In genomic region chr11:116107777-116108285, GRCm38 (mm10) we compare ENCODE assay signal across 8 mouse cellular contexts. TPM values are rescaled to one million over a fixed set of nuclear protein-coding genes. Genes with fewer than 3 reads are reported as not detected.
DNase-seq lines count a peak whose midpoint lies in the region; ATAC-seq and TF ChIP-seq lines count a peak whose summit lies in the region.
"Had no signal": no experiment of that assay in that cellular context is flagged by ENCODE, and none has a peak within 500 bp of the region (broad histone marks: within the 10 kb centered on the region; RNA-seq: fewer than 3 reads in every experiment).

No protein-coding gene starts in this region.

- DNase-seq in hindbrain, postnatal 0 days (ENCODE audit: low spot score), result no peak
- no peak for DNase-seq in liver, embryonic 14.5 days (ENCODE audit: low read depth in 3 of 3, low spot score in 3 of 3)
- no peak for DNase-seq in cerebellum, adult 18-20 months
- no peak for DNase-seq in cerebellum, adult 11-12 months
- DNase-seq: thymus, adult 18-20 months had no signal

- peaks cover 11% of the 10 kb centered on the region for H3K4me1 ChIP-seq in ES-Bruce4 (ENCODE audit: control insufficient read depth, insufficient read depth, low read length)
- H3K4me1 ChIP-seq in hindbrain, postnatal 0 days (ENCODE audit: insufficient read depth, low read length), result 0 out of 2 replicates have a peak, but pooled peaks cover 15% of the 10 kb centered on the region
- peaks cover 2 to 17% of the 10 kb centered on the region in 2 experiments; a peak in 3 of 4 replicates for H3K4me1 ChIP-seq in liver, embryonic 14.5 days (replicated peaks; ENCODE audit: control insufficient read depth in 2 of 2, insufficient read depth in 2 of 2, low read length in 1 of 2)

- H3ac ChIP-seq in C2C12 (ENCODE audit: control insufficient read depth, insufficient read length, low read depth), result peak overlapping the region; percentile 47

- H3K9me3 ChIP-seq in ES-Bruce4 (replicated peaks; ENCODE audit: control insufficient read depth, insufficient read depth, low read length, poor library complexity, severe bottlenecking), result no peaks in the 10 kb centered on the region
- no peaks in the 10 kb centered on the region for H3K9me3 ChIP-seq in hindbrain, postnatal 0 days (ENCODE audit: low read length)
- no peaks in the 10 kb centered on the region for H3K9me3 ChIP-seq in liver, embryonic 14.5 days (ENCODE audit: control insufficient read depth, low read length)

- 16% methylated on average over 19 of the region's 19 CpGs for WGBS in hindbrain, postnatal 0 days
- WGBS in liver, embryonic 14.5 days (ENCODE audit: insufficient replicate concordance), result 62% methylated on average over 19 of the region's 19 CpGs

- peaks cover 44% of the 10 kb centered on the region for H3K79me2 ChIP-seq in C2C12 (ENCODE audit: control insufficient read depth, insufficient read depth)

- TF ChIP-seq CTCF in C2C12 (IDR thresholded peaks at IDR 0.05; ENCODE audit: control insufficient read depth, insufficient read depth, insufficient read length) (no peak), ES-Bruce4 (IDR thresholded peaks at IDR 0.05; ENCODE audit: low read depth, low read length) (no peak)
- TF ChIP-seq CTCF in hindbrain, postnatal 0 days (IDR thresholded peaks at IDR 0.05; ENCODE audit: low read depth), result no peak
- TF ChIP-seq CTCF in liver, embryonic 14.5 days (IDR thresholded peaks at IDR 0.05; ENCODE audit: low read depth), result no peak

- H3K27me3 ChIP-seq in C2C12 (ENCODE audit: control insufficient read depth, insufficient read depth, insufficient read length) (no peaks in the 10 kb centered on the region), ES-Bruce4 (ENCODE audit: control insufficient read depth, insufficient read depth, low read length, poor library complexity, severe bottlenecking) (peaks cover 11% of the 10 kb centered on the region)
- H3K27me3 ChIP-seq in hindbrain, postnatal 0 days (ENCODE audit: insufficient read depth, low read length), result peaks cover 33% of the 10 kb centered on the region
- peaks cover 38% of the 10 kb centered on the region for H3K27me3 ChIP-seq in liver, embryonic 14.5 days (ENCODE audit: control insufficient read depth, insufficient read depth, low read length)

- no peak overlapping the region for H3K27ac ChIP-seq in ES-Bruce4 (ENCODE audit: insufficient read depth, low read length)
- peak overlapping the region; percentile 12; the same call in 1 of the 2 replicates for H3K27ac ChIP-seq in hindbrain, postnatal 0 days
- no peak overlapping the region for H3K27ac ChIP-seq in liver, embryonic 14.5 days

- no peak for TF ChIP-seq POLR2A in ES-Bruce4 (IDR thresholded peaks at IDR 0.05; ENCODE audit: insufficient read depth, low read length)

- peak overlapping the region; percentile 45 for H3K9ac ChIP-seq in ES-Bruce4 (ENCODE audit: low read depth, poor library complexity, severe bottlenecking)
- no peak overlapping the region for H3K9ac ChIP-seq in hindbrain, postnatal 0 days (replicated peaks; ENCODE audit: low read length)
- no peak overlapping the region for H3K9ac ChIP-seq in liver, embryonic 14.5 days (replicated peaks)

- ATAC-seq in hindbrain, postnatal 0 days, result no peak; the same call in 1 of the 2 replicates
- ATAC-seq in liver, embryonic 14.5 days (ENCODE audit: insufficient read depth), result no peak
- no peak for ATAC-seq in megakaryocyte-erythroid progenitor cell, adult 5-6 weeks (replicated peaks; ENCODE audit: low FRiP score, low TSS enrichment, poor library complexity, severe bottlenecking)

- H3K4me2 ChIP-seq in hindbrain, postnatal 0 days (ENCODE audit: low read depth, low read length), result peak overlapping the region; percentile 59
- peak overlapping the region; percentile 56; the same call in 1 of the 2 replicates for H3K4me2 ChIP-seq in liver, embryonic 14.5 days (ENCODE audit: low read depth)

- peaks cover 9% of the 10 kb centered on the region for H3K79me3 ChIP-seq in C2C12 (ENCODE audit: low read depth)

- H3K36me3 ChIP-seq in C2C12 (ENCODE audit: control insufficient read depth, insufficient read depth), result peaks cover 25% of the 10 kb centered on the region
- no peaks in the 10 kb centered on the region for H3K36me3 ChIP-seq in ES-Bruce4 (ENCODE audit: control insufficient read depth, insufficient read depth, low read length, poor library complexity, severe bottlenecking)
- H3K36me3 ChIP-seq in hindbrain, postnatal 0 days (ENCODE audit: insufficient read depth, low read length), result no peaks in the 10 kb centered on the region
- H3K36me3 ChIP-seq in liver, embryonic 14.5 days (replicated peaks; ENCODE audit: control insufficient read depth, insufficient read depth, low read depth), result no peaks in the 10 kb centered on the region

- no peak for TF ChIP-seq EP300 in ES-Bruce4 (IDR thresholded peaks at IDR 0.05; ENCODE audit: insufficient read depth, low read depth, low read length)
- TF ChIP-seq EP300 in liver, embryonic 14.5 days (IDR thresholded peaks at IDR 0.05; ENCODE audit: low read depth), result no peak

- H3K4me3 ChIP-seq in C2C12 (ENCODE audit: insufficient read depth, poor library complexity, severe bottlenecking) (peak overlapping the region; percentile 97), ES-Bruce4 (ENCODE audit: low read depth, low read length) (peak overlapping the region; percentile 58)
- no peak overlapping the region for H3K4me3 ChIP-seq in hindbrain, postnatal 0 days (ENCODE audit: low read length)
- H3K4me3 ChIP-seq in liver, embryonic 14.5 days (ENCODE audit: insufficient read depth in 1 of 2, low read depth in 2 of 2, low read length in 2 of 2), result no peak overlapping the region

TF ChIP-seq in C2C12, 6 proteins besides CTCF, POLR2A, EP300 and RAD21:
- TF ChIP-seq FOSL1 (IDR thresholded peaks at IDR 0.05; ENCODE audit: insufficient read depth, low read length, poor library complexity, severe bottlenecking), result no peak
- no peak for TF ChIP-seq MAX (IDR thresholded peaks at IDR 0.05)
- TF ChIP-seq CEBPB (IDR thresholded peaks at IDR 0.05; ENCODE audit: low read depth), result no peak
- no peak for TF ChIP-seq MYOD1 (IDR thresholded peaks at IDR 0.05; ENCODE audit: control insufficient read depth, insufficient read length, low read depth)
- no peak for TF ChIP-seq USF1 (IDR thresholded peaks at IDR 0.05; ENCODE audit: low read depth)
- no peak for TF ChIP-seq MYOG (IDR thresholded peaks at IDR 0.05; ENCODE audit: control insufficient read depth, extremely low read depth, insufficient read length)

RNA-seq across cellular contexts. Expression of gene Trim47, which starts 19.2 kb away (rescaled TPM):
- 95.4 TPM for polyA plus RNA-seq in C2C12 (2012; fragmentation: generic; extraction: Trizol)
- 3.9 and 7.1 TPM in 2 replicates for polyA plus RNA-seq in ES-Bruce4 (2011; ENCODE audit: insufficient read depth, insufficient read length, low read depth, missing spikeins)
- total RNA-seq in hindbrain, postnatal 0 days (2014; rRNA removed), result 14.2 and 17.0 TPM in 2 replicates
- polyA plus RNA-seq in hindbrain, postnatal 0 days (2015; fragmentation: Nextera tagmentation; extraction: Ambion mirVana), result 9.5 and 10.1 TPM in 2 replicates
- polyA plus RNA-seq in liver, embryonic 14.5 days (2012; rRNA removed), result 1.8 and 2.0 TPM in 2 replicates
- 2.2 and 3.2 TPM in 2 replicates for polyA plus RNA-seq in liver, embryonic 14.5 days (2014; fragmentation: Nextera tagmentation; extraction: Ambion mirVana)
- total RNA-seq in megakaryocyte-erythroid progenitor cell, adult 5-6 weeks (2014; fragmentation: Nextera tagmentation), result 8.7 and 12.2 TPM in 2 replicates
- total RNA-seq in megakaryocyte-erythroid progenitor cell, adult 5-6 weeks (2017), result 2.3 and 6.5 TPM in 2 replicates

RNA-seq across cellular contexts. Expression of gene Wbp2, which starts 21.0 kb away (rescaled TPM):
- 87.6 TPM for polyA plus RNA-seq in C2C12 (2012; fragmentation: generic; extraction: Trizol)
- polyA plus RNA-seq in ES-Bruce4 (2011; ENCODE audit: insufficient read depth, insufficient read length, low read depth, missing spikeins), result 179 and 198 TPM in 2 replicates
- total RNA-seq in hindbrain, postnatal 0 days (2014; rRNA removed), result 146 and 171 TPM in 2 replicates
- polyA plus RNA-seq in hindbrain, postnatal 0 days (2015; fragmentation: Nextera tagmentation; extraction: Ambion mirVana), result 206 and 234 TPM in 2 replicates
- 46.2 and 57.4 TPM in 2 replicates for polyA plus RNA-seq in liver, embryonic 14.5 days (2012; rRNA removed)
- 74.5 and 87.6 TPM in 2 replicates for polyA plus RNA-seq in liver, embryonic 14.5 days (2014; fragmentation: Nextera tagmentation; extraction: Ambion mirVana)
- total RNA-seq in megakaryocyte-erythroid progenitor cell, adult 5-6 weeks (2014; fragmentation: Nextera tagmentation), result 57.6 and 94.8 TPM in 2 replicates
- total RNA-seq in megakaryocyte-erythroid progenitor cell, adult 5-6 weeks (2017), result 21.2 and 23.9 TPM in 2 replicates

RNA-seq across cellular contexts. Expression of gene Trim65, which starts 23.1 kb away (rescaled TPM):
- polyA plus RNA-seq in C2C12 (2012; fragmentation: generic; extraction: Trizol) (2.7 TPM), ES-Bruce4 (2011; ENCODE audit: insufficient read depth, insufficient read length, low read depth, missing spikeins) (0.78 and 1.2 TPM in 2 replicates)
- total RNA-seq in hindbrain, postnatal 0 days (2014; rRNA removed), result 8.2 and 9.6 TPM in 2 replicates
- polyA plus RNA-seq in hindbrain, postnatal 0 days (2015; fragmentation: Nextera tagmentation; extraction: Ambion mirVana), result 2.4 TPM in 2 replicates
- 1.4 and 1.5 TPM in 2 replicates for polyA plus RNA-seq in liver, embryonic 14.5 days (2012; rRNA removed)
- 0.83 and 0.97 TPM in 2 replicates for polyA plus RNA-seq in liver, embryonic 14.5 days (2014; fragmentation: Nextera tagmentation; extraction: Ambion mirVana)
- total RNA-seq in megakaryocyte-erythroid progenitor cell, adult 5-6 weeks (2014; fragmentation: Nextera tagmentation), result 17.4 and 20.5 TPM in 2 replicates
- 8.2 and 8.3 TPM in 2 replicates for total RNA-seq in megakaryocyte-erythroid progenitor cell, adult 5-6 weeks (2017)

RNA-seq across cellular contexts. Expression of gene Unc13d, which starts 30.1 kb away (rescaled TPM):
- polyA plus RNA-seq in C2C12 (2012; fragmentation: generic; extraction: Trizol), result 0.43 TPM
- polyA plus RNA-seq in ES-Bruce4 (2011; ENCODE audit: insufficient read depth, insufficient read length, low read depth, missing spikeins), result 4.7 and 5.7 TPM in 2 replicates
- total RNA-seq in hindbrain, postnatal 0 days (2014; rRNA removed), result 0.65 and 1.3 TPM in 2 replicates
- 0.65 and 0.96 TPM in 2 replicates for polyA plus RNA-seq in hindbrain, postnatal 0 days (2015; fragmentation: Nextera tagmentation; extraction: Ambion mirVana)
- polyA plus RNA-seq in liver, embryonic 14.5 days (2012; rRNA removed), result 18.7 and 19.6 TPM in 2 replicates
- polyA plus RNA-seq in liver, embryonic 14.5 days (2014; fragmentation: Nextera tagmentation; extraction: Ambion mirVana), result 14.9 and 16.8 TPM in 2 replicates
- 47.1 and 58.7 TPM in 2 replicates for total RNA-seq in megakaryocyte-erythroid progenitor cell, adult 5-6 weeks (2014; fragmentation: Nextera tagmentation)
- total RNA-seq in megakaryocyte-erythroid progenitor cell, adult 5-6 weeks (2017), result 24.8 and 36.3 TPM in 2 replicates

RNA-seq across cellular contexts. Expression of gene Mrpl38, which starts 30.8 kb away (rescaled TPM):
- polyA plus RNA-seq in C2C12 (2012; fragmentation: generic; extraction: Trizol) (121 TPM), ES-Bruce4 (2011; ENCODE audit: insufficient read depth, insufficient read length, low read depth, missing spikeins) (69.3 and 71.6 TPM in 2 replicates)
- total RNA-seq in hindbrain, postnatal 0 days (2014; rRNA removed), result 83.9 and 94.0 TPM in 2 replicates
- polyA plus RNA-seq in hindbrain, postnatal 0 days (2015; fragmentation: Nextera tagmentation; extraction: Ambion mirVana), result 71.9 and 73.3 TPM in 2 replicates
- polyA plus RNA-seq in liver, embryonic 14.5 days (2012; rRNA removed), result 17.5 and 24.8 TPM in 2 replicates
- 39.5 and 49.2 TPM in 2 replicates for polyA plus RNA-seq in liver, embryonic 14.5 days (2014; fragmentation: Nextera tagmentation; extraction: Ambion mirVana)
- 79.8 and 89.1 TPM in 2 replicates for total RNA-seq in megakaryocyte-erythroid progenitor cell, adult 5-6 weeks (2014; fragmentation: Nextera tagmentation)
- total RNA-seq in megakaryocyte-erythroid progenitor cell, adult 5-6 weeks (2017), result 39.6 and 49.6 TPM in 2 replicates

Comparison
In these comparisons a context has a peak if more than half of its experiments do, and no peak if none do; other contexts are left out.
1. H3K4me3 ChIP-seq: peak in C2C12 (single experiment) and ES-Bruce4 (single experiment); none in hindbrain, postnatal 0 days (single experiment) and liver, embryonic 14.5 days (0 of 2).